23 mouse cellular contexts compared by ENCODE assay signal in the genomic region with DNA sequence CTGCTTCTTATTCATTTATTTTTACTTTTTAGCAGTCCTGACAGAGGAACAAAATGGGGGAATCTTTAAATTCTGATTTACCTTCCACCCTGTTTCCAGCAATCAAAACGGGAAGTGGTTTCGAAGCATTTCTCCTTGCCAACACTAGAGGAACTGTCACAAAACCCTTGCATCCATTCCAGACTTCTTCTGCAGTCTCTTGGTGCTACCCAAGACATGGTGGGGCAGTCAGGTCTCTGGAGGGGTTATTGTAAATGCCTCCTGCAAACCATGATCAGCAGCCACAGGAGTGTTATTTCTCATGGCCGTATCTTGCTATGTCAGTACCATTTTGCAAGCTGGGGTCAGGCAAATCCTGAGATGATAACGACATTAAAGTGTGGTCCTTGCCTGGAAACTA. TPM values are rescaled to one million over a fixed set of nuclear protein-coding genes. Genes with fewer than 3 reads are reported as not detected.
A peak's percentile ranks its signal among the peaks of the same experiment; 100 is the strongest.
DNase-seq lines count a peak whose midpoint lies in the region; ATAC-seq and TF ChIP-seq lines count a peak whose summit lies in the region.
"Had no signal": no experiment of that assay in that cellular context is flagged by ENCODE, and none has a peak within 500 bp of the region (broad histone marks: within the 10 kb centered on the region; RNA-seq: fewer than 3 reads in every experiment).

No protein-coding gene starts in this region.

- DNase-seq in c-Kit-positive CD71-positive TER-119-positive erythroid progenitor cells, embryonic 14.5 days (ENCODE audit: low spot score): peak; percentile 41
- no peak for DNase-seq in right cerebral cortex, postnatal 25 days
- no peak for DNase-seq in cerebellum, adult 2 months
- DNase-seq: cerebellum, adult 9-11 months; heart, adult 2 months; kidney, adult 9 months; kidney, postnatal 25 days; lung, embryonic 14.5 days; right cerebral cortex, adult 18-20 months; thymus, postnatal 14 days had no signal

- H3K27me3 ChIP-seq in erythroblast, embryonic 14.5 days (ENCODE audit: control insufficient read depth): no peaks in the 10 kb centered on the region
- H3K27me3 ChIP-seq in liver, embryonic 12.5 days (replicated peaks): peaks cover 18% of the 10 kb centered on the region
- H3K27me3 ChIP-seq in cerebellum, adult 2 months (ENCODE audit: control insufficient read depth, insufficient read depth, low read length): no peaks in the 10 kb centered on the region
- no peaks in the 10 kb centered on the region for H3K27me3 ChIP-seq in forebrain, embryonic 13.5 days
- H3K27me3 ChIP-seq: midbrain, embryonic 13.5 days had no signal

- H3K9me3 ChIP-seq in erythroblast, embryonic 14.5 days (ENCODE audit: control insufficient read depth, low read length): no peaks in the 10 kb centered on the region
- no peaks in the 10 kb centered on the region for H3K9me3 ChIP-seq in liver, embryonic 12.5 days (replicated peaks)
- H3K9me3 ChIP-seq in forebrain, embryonic 13.5 days (replicated peaks): no peaks in the 10 kb centered on the region
- H3K9me3 ChIP-seq: embryonic facial prominence, embryonic 13.5 days; forebrain, embryonic 10.5 days; heart, embryonic 15.5 days; limb, embryonic 12.5 days; midbrain, embryonic 13.5 days; neural tube, embryonic 13.5 days had no signal

- H3K9ac ChIP-seq in liver, embryonic 12.5 days: peak overlapping the region; percentile 40
- no peak overlapping the region for H3K9ac ChIP-seq in forebrain, embryonic 13.5 days
- H3K9ac ChIP-seq: embryonic facial prominence, embryonic 13.5 days; heart, embryonic 15.5 days; limb, embryonic 12.5 days; lung, embryonic 14.5 days; midbrain, embryonic 13.5 days; neural tube, embryonic 13.5 days had no signal

- TF ChIP-seq CTCF in cerebellum, adult 2 months (IDR thresholded peaks at IDR 0.05; ENCODE audit: borderline replicate concordance, insufficient read depth, low read depth, low read length): no peak

- TF ChIP-seq POLR2A in cerebellum, adult 2 months (IDR thresholded peaks at IDR 0.05; ENCODE audit: borderline replicate concordance, insufficient read depth, low read length): no peak

- no peak; the same call in 1 of the 2 replicates for ATAC-seq in erythroblast, adult 5-6 weeks (replicated peaks; ENCODE audit: low FRiP score, poor library complexity, severe bottlenecking)
- ATAC-seq in liver, embryonic 12.5 days: peak; percentile 63
- peak; percentile 63 for ATAC-seq in megakaryocyte progenitor cell, adult 5-6 weeks (replicated peaks; ENCODE audit: poor library complexity)
- no peak for ATAC-seq in forebrain, embryonic 13.5 days
- ATAC-seq: inflammation-experienced regulatory T-cells, adult 6 months; midbrain, embryonic 13.5 days had no signal

- peaks cover 66% of the 10 kb centered on the region for H3K4me1 ChIP-seq in erythroblast, embryonic 14.5 days (ENCODE audit: control insufficient read depth)
- peaks cover 45% of the 10 kb centered on the region for H3K4me1 ChIP-seq in liver, embryonic 12.5 days
- peaks cover 14% of the 10 kb centered on the region for H3K4me1 ChIP-seq in cerebellum, adult 2 months (ENCODE audit: control insufficient read depth, insufficient read depth, low read length)
- H3K4me1 ChIP-seq in forebrain, embryonic 13.5 days: no peaks in the 10 kb centered on the region
- H3K4me1 ChIP-seq: embryonic facial prominence, embryonic 13.5 days; forebrain, embryonic 10.5 days; heart, embryonic 15.5 days; limb, embryonic 12.5 days; midbrain, embryonic 13.5 days; neural tube, embryonic 13.5 days had no signal

- H3K36me3 ChIP-seq in erythroblast, embryonic 14.5 days (ENCODE audit: control insufficient read depth): no peaks in the 10 kb centered on the region
- no peaks in the 10 kb centered on the region for H3K36me3 ChIP-seq in liver, embryonic 12.5 days
- no peaks in the 10 kb centered on the region for H3K36me3 ChIP-seq in forebrain, embryonic 13.5 days (ENCODE audit: poor library complexity, severe bottlenecking)
- H3K36me3 ChIP-seq: embryonic facial prominence, embryonic 13.5 days; forebrain, embryonic 10.5 days; heart, embryonic 15.5 days; limb, embryonic 12.5 days; midbrain, embryonic 13.5 days; neural tube, embryonic 13.5 days had no signal

- peak overlapping the region; percentile 46 for H3K4me3 ChIP-seq in erythroblast, embryonic 14.5 days (replicated peaks)
- H3K4me3 ChIP-seq in liver, embryonic 12.5 days: peak overlapping the region; percentile 7
- H3K4me3 ChIP-seq in cerebellum, adult 2 months (replicated peaks; ENCODE audit: insufficient read depth, low read depth, low read length): no peak overlapping the region
- H3K4me3 ChIP-seq in forebrain, embryonic 13.5 days: no peak overlapping the region
- H3K4me3 ChIP-seq: embryonic facial prominence, embryonic 13.5 days; forebrain, embryonic 10.5 days; heart, adult 2 months; heart, embryonic 15.5 days; limb, embryonic 12.5 days; midbrain, embryonic 13.5 days; neural tube, embryonic 13.5 days had no signal

- H3K4me2 ChIP-seq in liver, embryonic 12.5 days: peak overlapping the region; percentile 69
- no peak overlapping the region for H3K4me2 ChIP-seq in forebrain, embryonic 13.5 days
- H3K4me2 ChIP-seq: embryonic facial prominence, embryonic 13.5 days; heart, embryonic 15.5 days; limb, embryonic 12.5 days; lung, embryonic 14.5 days; midbrain, embryonic 13.5 days; neural tube, embryonic 13.5 days had no signal

- peak overlapping the region; percentile 77 for H3K27ac ChIP-seq in liver, embryonic 12.5 days
- no peak overlapping the region for H3K27ac ChIP-seq in cerebellum, adult 2 months (ENCODE audit: insufficient read depth, low read length)
- H3K27ac ChIP-seq in forebrain, embryonic 13.5 days: no peak overlapping the region
- H3K27ac ChIP-seq: embryonic facial prominence, embryonic 13.5 days; forebrain, embryonic 10.5 days; heart, adult 2 months; heart, embryonic 15.5 days; limb, embryonic 12.5 days; macrophage; midbrain, embryonic 13.5 days; neural tube, embryonic 13.5 days had no signal

- WGBS in liver, embryonic 12.5 days (ENCODE audit: insufficient replicate concordance): 26% methylated on average over 4 of the region's 4 CpGs
- WGBS in cerebellum, adult 2 months: 90% methylated on average over 4 of the region's 4 CpGs
- WGBS in forebrain, embryonic 13.5 days: 81% methylated on average over 4 of the region's 4 CpGs

RNA-seq across cellular contexts. Expression of gene Rims3, which starts 9.5 kb away (rescaled TPM):
- 0.01 and 0.04 TPM in 2 replicates for polyA plus RNA-seq in erythroblast, embryonic 14.5 days (2012)
- total RNA-seq in erythroblast, adult 5-6 weeks (2015; ENCODE audit: low replicate concordance): 0.21 and 1.2 TPM in 2 replicates
- 0.43 and 0.98 TPM in 2 replicates for total RNA-seq in erythroblast, adult 5-6 weeks (2017; ENCODE audit: low replicate concordance)
- polyA plus RNA-seq in liver, embryonic 12.5 days (2016; fragmentation: Nextera tagmentation; extraction: Ambion mirVana): 0.23 and 0.30 TPM in 2 replicates
- total RNA-seq in megakaryocyte progenitor cell, adult 5-6 weeks (2015): 0.02 and 0.07 TPM in 2 replicates
- 0.14 TPM in 1 of 2 replicates, not detected in the other for total RNA-seq in megakaryocyte progenitor cell, adult 5-6 weeks (2017)
- polyA plus RNA-seq in cerebellum, adult 2 months (2012; rRNA removed): 104 and 118 TPM in 2 replicates
- 4.3 and 6.8 TPM in 2 replicates for polyA plus RNA-seq in forebrain, embryonic 13.5 days (2015; fragmentation: Nextera tagmentation; extraction: Ambion mirVana)

RNA-seq across cellular contexts. Expression of gene Nfyc, which starts 13.7 kb away (rescaled TPM):
- 9.7 and 21.5 TPM in 2 replicates for polyA plus RNA-seq in erythroblast, embryonic 14.5 days (2012)
- total RNA-seq in erythroblast, adult 5-6 weeks (2015; ENCODE audit: low replicate concordance): 27.9 and 30.3 TPM in 2 replicates
- total RNA-seq in erythroblast, adult 5-6 weeks (2017; ENCODE audit: low replicate concordance): 30.0 and 36.3 TPM in 2 replicates
- polyA plus RNA-seq in liver, embryonic 12.5 days (2016; fragmentation: Nextera tagmentation; extraction: Ambion mirVana): 64.2 and 66.4 TPM in 2 replicates
- total RNA-seq in megakaryocyte progenitor cell, adult 5-6 weeks (2015): 60.6 and 69.9 TPM in 2 replicates
- 40.8 and 41.5 TPM in 2 replicates for total RNA-seq in megakaryocyte progenitor cell, adult 5-6 weeks (2017)
- polyA plus RNA-seq in cerebellum, adult 2 months (2012; rRNA removed): 150 and 172 TPM in 2 replicates
- polyA plus RNA-seq in forebrain, embryonic 13.5 days (2015; fragmentation: Nextera tagmentation; extraction: Ambion mirVana): 98.2 and 106 TPM in 2 replicates

Comparison
In these comparisons a context has a peak if more than half of its experiments do, and no peak if none do; other contexts are left out.
1. H3K4me3 ChIP-seq: peak in erythroblast, embryonic 14.5 days (single experiment) and liver, embryonic 12.5 days (single experiment); none in cerebellum, adult 2 months (single experiment) and forebrain, embryonic 13.5 days (single experiment).
2. ATAC-seq: peak in liver, embryonic 12.5 days (single experiment) and megakaryocyte progenitor cell, adult 5-6 weeks (single experiment); none in erythroblast, adult 5-6 weeks (single experiment) and forebrain, embryonic 13.5 days (single experiment).
3. RNA of gene Rims3, which starts 9.5 kb away (polyA plus RNA-seq): 104 to 118 TPM in cerebellum, adult 2 months; 4.3 to 6.8 TPM in forebrain, embryonic 13.5 days, 0.23 to 0.30 TPM in liver, embryonic 12.5 days and 0.01 to 0.04 TPM in erythroblast, embryonic 14.5 days; every median in the first group is over 10 times any median in the second.